Mouse (Mus musculus) liver, embryonic 11.5 days (tissue): ENCODE measurements around the gene Cnn3. TPM values are rescaled to one million over a fixed set of nuclear protein-coding genes. Genes with fewer than 3 reads are reported as not detected.

Source experiments
- ATAC-seq: fragments of 200-750 bp; cut with Nextera tagmentation; replicated peaks from 2 replicates; pipeline ENCODE4 v1.8.0; 2017; ENCODE audit warnings: moderate number of reproducible peaks, mild to moderate bottlenecking, moderate TSS enrichment, moderate library complexity; ENCODE audit not compliant: low FRiP score
- DNase-seq: peaks from one replicate; pipeline ENCODE4 v3.0.0-alpha.2; 2017; ENCODE audit warnings: low spot score
- H3K27ac ChIP-seq: fragments of 300-500 bp; sonication (generic); 2 replicates; pipeline ENCODE4 v1.5.1; 2014; ENCODE audit warnings: mild to moderate bottlenecking, low read depth, low read length, control low read depth
- H3K27me3 ChIP-seq: fragments of 300-500 bp; sonication (generic); replicated peaks from 2 replicates; pipeline ENCODE4 v1.6.1; 2014; ENCODE audit warnings: low read length, mixed read lengths; ENCODE audit not compliant: control insufficient read depth, insufficient read depth
- H3K36me3 ChIP-seq: fragments of 300-500 bp; sonication (generic); 2 replicates; pipeline ENCODE4 v1.6.1; 2014; ENCODE audit warnings: mild to moderate bottlenecking, low read length, moderate library complexity, mixed read lengths; ENCODE audit not compliant: control insufficient read depth, insufficient read depth
- H3K4me1 ChIP-seq: fragments of 300-500 bp; sonication (generic); replicated peaks from 2 replicates; pipeline ENCODE4 v1.6.1; 2014; ENCODE audit warnings: low read length, mixed read lengths; ENCODE audit not compliant: control insufficient read depth, insufficient read depth
- H3K4me2 ChIP-seq: fragments of 300-500 bp; sonication (generic); 2 replicates; pipeline ENCODE4 v1.6.1; 2014; ENCODE audit warnings: mild to moderate bottlenecking, control low read depth, moderate library complexity
- H3K4me3 ChIP-seq: fragments of 300-500 bp; sonication (generic); 2 replicates; pipeline ENCODE4 v1.5.1; 2014; ENCODE audit warnings: low read depth, low read length, control low read depth
- H3K9ac ChIP-seq: fragments of 300-500 bp; sonication (generic); 2 replicates; pipeline ENCODE4 v1.6.1; 2014; ENCODE audit warnings: low read depth, low read length, control low read depth
- H3K9me3 ChIP-seq: fragments of 300-500 bp; sonication (generic); 2 replicates; pipeline ENCODE4 v1.6.1; 2016; ENCODE audit warnings: low read length, inconsistent platforms, mixed read lengths; ENCODE audit not compliant: control insufficient read depth
- WGBS: fragments of 180-500 bp; shearing (Covaris S2); extraction: QIAGEN DNeasy Blood & Tissue Kit; methylation state at CpG from one replicate; pipeline ENCODE4 v1.1.7; 2014; 5-methylcytosine and 5-hydroxymethylcytosine counted together
- polyA plus RNA-seq: library from polyadenylated mRNA; unstranded; fragments of >200 nt; fragmentation: Nextera tagmentation; extraction: Ambion mirVana; gene quantifications from 2 replicates; pipeline ENCODE4 v1.2.1, GENCODE M21; 2014

The Cnn3 gene
- polyA plus RNA-seq, 1 experiment from 2014 or later, result 294 TPM

DNA sequence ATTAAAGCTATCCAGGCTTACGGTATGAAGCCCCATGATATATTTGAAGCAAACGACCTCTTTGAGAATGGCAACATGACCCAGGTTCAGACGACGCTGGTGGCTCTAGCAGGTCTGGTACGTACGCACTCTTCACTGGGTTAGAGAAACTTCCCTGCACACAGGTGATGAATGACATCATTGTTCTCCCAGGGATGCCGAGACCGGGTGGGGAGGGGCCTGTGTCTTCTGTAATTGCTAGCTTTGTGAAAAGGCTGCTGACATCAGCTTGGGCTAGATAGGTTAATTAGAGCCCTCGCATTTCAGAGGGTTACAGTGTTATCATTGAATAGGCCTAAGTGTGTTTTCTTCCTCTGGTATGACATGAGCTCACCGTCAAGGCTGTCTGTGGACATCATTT is 25.1 kb downstream of the Cnn3 start:
- Histone ChIP-seq H3K4me2 (no peak overlapping the region), H3K27ac (no peak overlapping the region), H3K27me3 (no peaks in the 10 kb centered on the region), H3K4me3 (no peak overlapping the region), H3K36me3 (peaks cover 29% of the 10 kb centered on the region), H3K9me3 (no peaks in the 10 kb centered on the region), H3K9ac (no peak overlapping the region), H3K4me1 (peaks cover 12% of the 10 kb centered on the region)
- DNase-seq (no peak), ATAC-seq (no peak)
- 77% methylated on average over 10 of the region's 10 CpGs for WGBS

- Histone ChIP-seq H3K4me2 (no peak overlapping the region), H3K4me3 (no peak overlapping the region), H3K27ac (no peak overlapping the region), H3K4me1 (peaks cover 7% of the 10 kb centered on the region; the same call in 1 of the 2 replicates), H3K9ac (no peak overlapping the region), H3K27me3 (no peaks in the 10 kb centered on the region), H3K9me3 (no peaks in the 10 kb centered on the region), H3K36me3 (peaks cover 27% of the 10 kb centered on the region)
- ATAC-seq (no peak), DNase-seq (no peak)
- 61% methylated on average over 14 of the region's 14 CpGs for WGBS
These were observed 32.5 kb downstream of the Cnn3 start for GRCm38 (mm10) chr3:121458545-121459492.

DNA sequence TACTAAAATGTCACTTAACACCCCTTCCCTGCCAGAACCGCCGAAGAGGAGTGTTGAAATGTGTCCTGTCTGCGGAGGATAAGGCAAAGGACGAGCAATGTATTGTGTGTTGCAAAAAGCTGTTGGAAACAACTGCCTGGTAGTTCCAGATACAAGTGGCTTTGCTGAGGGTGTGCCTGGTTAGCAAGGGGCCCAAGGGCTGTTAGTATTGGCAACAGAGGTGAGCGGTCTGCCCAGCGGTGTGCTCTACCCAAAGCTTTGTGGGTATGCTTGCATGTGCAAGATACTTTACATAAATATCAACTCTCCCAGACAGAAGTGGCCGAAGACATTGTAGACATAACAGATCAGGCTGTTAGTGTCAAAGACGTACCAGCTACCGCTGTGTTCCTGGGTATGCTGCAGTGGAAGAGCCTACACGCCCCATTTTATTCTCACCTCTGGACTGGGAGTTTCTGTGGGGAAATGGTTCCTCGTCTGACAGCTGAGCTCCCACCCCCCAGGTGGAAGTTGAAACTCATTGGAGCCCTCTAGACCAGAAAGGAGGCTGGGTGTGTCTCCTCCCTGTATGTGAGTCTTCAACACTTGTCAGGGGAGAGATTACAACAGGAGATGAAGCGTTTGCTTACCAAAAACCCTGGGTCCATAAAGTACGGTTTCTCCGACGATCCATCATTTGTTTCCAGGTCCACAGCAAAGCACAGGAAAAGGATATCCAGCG is 34.3 kb downstream of the Cnn3 start:
- H3K36me3 ChIP-seq, result peaks cover 17% of the 10 kb centered on the region
- peaks cover 7% of the 10 kb centered on the region; the same call in 1 of the 2 replicates for H3K4me1 ChIP-seq
- H3K27ac ChIP-seq, result peak overlapping the region; percentile 72
- H3K27me3 ChIP-seq, result no peaks in the 10 kb centered on the region
- H3K4me3 ChIP-seq, result no peak overlapping the region
- H3K4me2 ChIP-seq, result peak overlapping the region; percentile 37
- ATAC-seq, result peak; percentile 95
- 0 out of 2 replicates have a peak overlapping the region, but pooled peaks have one; percentile 10 for H3K9ac ChIP-seq
- WGBS, result 60% methylated on average over 16 of the region's 16 CpGs
- H3K9me3 ChIP-seq, result no peaks in the 10 kb centered on the region
- no peak for DNase-seq

GRCm38 (mm10) chr3:121461477-121461876 is 35.2 kb downstream of the Cnn3 start:
- Histone ChIP-seq H3K4me2 (no peak overlapping the region; the same call in 1 of the 2 replicates), H3K27me3 (no peaks in the 10 kb centered on the region), H3K9me3 (no peaks in the 10 kb centered on the region), H3K27ac (peak overlapping the region; percentile 72), H3K36me3 (peaks cover 8% of the 10 kb centered on the region), H3K4me3 (no peak overlapping the region), H3K4me1 (peaks cover 7% of the 10 kb centered on the region; the same call in 1 of the 2 replicates), H3K9ac (no peak overlapping the region)
- DNase-seq (no peak), ATAC-seq (no peak)
- WGBS, result 86% methylated on average over 13 of the region's 13 CpGs

GRCm38 (mm10) chr3:121462782-121463181 is 36.5 kb downstream of the Cnn3 start:
- H3K9me3 ChIP-seq, result no peaks in the 10 kb centered on the region
- no peaks in the 10 kb centered on the region for H3K27me3 ChIP-seq
- no peak overlapping the region for H3K4me3 ChIP-seq
- peaks cover 5% of the 10 kb centered on the region for H3K36me3 ChIP-seq
- WGBS, result 90% methylated on average over 3 of the region's 3 CpGs
- H3K4me2 ChIP-seq, result no peak overlapping the region
- H3K27ac ChIP-seq, result no peak overlapping the region
- DNase-seq (no peak), ATAC-seq (no peak)
- no peak overlapping the region for H3K9ac ChIP-seq
- H3K4me1 ChIP-seq, result peaks cover 12% of the 10 kb centered on the region

- Histone ChIP-seq H3K27ac (no peak overlapping the region), H3K27me3 (no peaks in the 10 kb centered on the region)
- 77% methylated on average over 7 of the region's 7 CpGs for WGBS
These were observed 38.5 kb downstream of the Cnn3 start for GRCm38 (mm10) chr3:121464733-121465305.

DNA sequence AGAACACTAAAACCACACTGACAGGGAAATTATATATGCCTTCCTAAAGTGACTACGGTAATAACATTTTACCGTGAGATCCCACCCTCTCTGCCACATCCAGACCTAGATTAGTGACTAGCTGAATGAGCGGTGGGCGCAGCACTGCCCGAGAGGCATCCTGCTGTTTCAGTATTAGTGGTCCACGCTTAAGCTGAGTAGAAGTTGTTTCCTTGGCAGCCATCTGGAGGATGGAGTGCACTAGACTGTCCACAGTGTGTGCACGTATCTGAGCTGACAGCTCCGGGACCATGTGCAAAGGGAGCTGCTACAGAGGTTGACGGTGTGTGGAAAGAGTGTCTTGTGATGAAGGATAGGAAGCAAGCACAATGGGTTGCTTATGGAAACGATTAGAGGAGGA is 39.5 kb downstream of the Cnn3 start:
- Histone ChIP-seq H3K4me3 (no peak overlapping the region), H3K9me3 (no peaks in the 10 kb centered on the region), H3K9ac (no peak overlapping the region), H3K36me3 (no peaks in the 10 kb centered on the region), H3K27ac (no peak overlapping the region), H3K4me2 (no peak overlapping the region), H3K27me3 (no peaks in the 10 kb centered on the region), H3K4me1 (peaks cover 18% of the 10 kb centered on the region)
- no peak for DNase-seq
- no peak for ATAC-seq
- 82% methylated on average over 10 of the region's 10 CpGs for WGBS

More at GRCm38 (mm10) chr3:121464733-121465305, 38.5 kb downstream of the Cnn3 start:
- ATAC-seq, result no peak
- Histone ChIP-seq H3K4me1 (peaks cover 20% of the 10 kb centered on the region), H3K36me3 (no peaks in the 10 kb centered on the region), H3K4me3 (no peak overlapping the region), H3K9ac (no peak overlapping the region), H3K4me2 (no peak overlapping the region), H3K9me3 (no peaks in the 10 kb centered on the region)
- DNase-seq, result no peak

- Histone ChIP-seq H3K27ac (no peak overlapping the region; the same call in 1 of the 2 replicates), H3K4me3 (no peak overlapping the region), H3K9ac (no peak overlapping the region), H3K4me1 (peaks cover 19% of the 10 kb centered on the region), H3K27me3 (no peaks in the 10 kb centered on the region), H3K9me3 (no peaks in the 10 kb centered on the region), H3K36me3 (no peaks in the 10 kb centered on the region), H3K4me2 (no peak overlapping the region)
- DNase-seq, result no peak
- WGBS, result 55% methylated on average over 10 of the region's 10 CpGs
- no peak for ATAC-seq
These were observed 40.8 kb downstream of the Cnn3 start for GRCm38 (mm10) chr3:121467094-121467552.
